Mouse (Mus musculus) c-Kit-positive CD71-positive TER-119-negative erythroid progenitor cells, embryonic 14.5 days (primary cell): ENCODE results near the gene Efs.

Experiments
- DNase-seq: peaks from one replicate; pipeline ENCODE4 v3.0.0-alpha.2; 2013; ENCODE audit warnings: low read depth

The Efs gene

DNA sequence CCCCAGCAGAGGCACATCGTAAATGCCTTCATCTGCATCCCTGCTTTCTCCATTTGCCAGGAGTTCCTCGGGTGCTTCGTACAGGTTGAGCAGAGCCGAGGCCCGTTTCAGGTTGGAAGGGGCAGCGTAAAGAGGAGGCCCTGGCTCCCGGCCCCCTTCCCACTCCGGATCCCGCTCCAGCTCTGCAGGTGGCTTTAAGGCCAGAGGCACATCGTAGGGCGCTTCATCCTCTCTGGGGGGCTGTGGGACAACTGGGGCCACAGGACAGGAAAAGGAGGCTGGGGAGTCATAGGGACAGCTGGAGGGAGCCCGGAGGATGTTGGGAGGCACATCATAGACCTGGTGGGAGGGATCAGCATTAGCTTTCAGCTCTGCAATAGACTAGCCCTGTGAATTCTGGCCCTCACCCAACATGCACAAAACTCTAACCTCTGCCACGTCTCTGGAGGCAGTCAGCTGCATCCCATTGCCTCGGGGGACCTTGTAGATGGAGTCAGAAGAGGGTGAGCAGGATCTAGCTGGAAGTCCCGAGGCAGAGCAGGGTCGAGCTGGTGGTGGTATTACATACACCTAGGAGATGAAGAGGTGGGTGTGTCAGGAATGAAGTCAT is 5.7 kb downstream of the Efs start:
- no peak for DNase-seq

DNA sequence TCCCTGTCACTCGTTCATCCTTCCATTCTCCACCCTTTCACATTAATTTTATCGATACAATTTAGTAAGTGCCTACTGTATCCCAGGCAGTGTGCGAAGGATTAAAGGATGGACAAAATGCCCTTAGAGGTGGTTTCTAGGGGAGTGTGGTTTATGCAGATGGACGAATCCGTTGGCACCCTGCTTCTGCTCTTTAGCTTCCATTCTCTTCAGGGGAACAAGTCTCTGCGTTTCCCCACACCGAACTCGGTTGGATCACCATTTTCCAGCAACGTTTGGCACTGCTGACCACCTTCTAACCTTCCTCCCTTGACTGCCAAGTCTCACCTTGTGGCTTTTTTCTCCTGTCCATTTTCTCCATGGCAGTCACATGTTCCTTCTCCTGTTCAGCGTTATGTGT is 12.6 kb downstream of the Efs start:
- DNase-seq, result no peak

DNA sequence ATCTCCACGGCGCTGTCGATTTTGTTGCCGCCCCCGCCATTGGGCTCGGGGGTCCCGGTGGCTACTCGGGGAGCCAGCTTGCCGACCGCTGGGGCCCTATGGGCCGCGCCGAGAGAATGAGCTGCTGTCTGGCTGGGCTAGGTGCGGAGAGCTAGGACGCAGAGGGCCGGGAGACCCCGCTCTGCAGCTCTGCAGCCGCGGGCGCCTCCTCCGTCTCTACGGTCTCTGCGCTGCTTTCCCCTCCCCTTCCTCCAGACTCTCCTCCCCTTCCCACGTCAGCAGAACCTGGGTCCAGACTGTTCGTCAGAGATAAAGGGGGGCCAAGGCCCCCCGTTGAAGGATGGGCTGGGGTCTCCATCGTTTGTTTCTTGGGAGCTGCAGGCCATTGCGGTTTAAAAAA is 13.0 kb downstream of the Efs start, which contains the start of gene Slc22a17:
TSS of gene Slc22a17 (minus strand) at position 247 of the 400 bp plus-strand sequence.
- no peak for DNase-seq

DNA sequence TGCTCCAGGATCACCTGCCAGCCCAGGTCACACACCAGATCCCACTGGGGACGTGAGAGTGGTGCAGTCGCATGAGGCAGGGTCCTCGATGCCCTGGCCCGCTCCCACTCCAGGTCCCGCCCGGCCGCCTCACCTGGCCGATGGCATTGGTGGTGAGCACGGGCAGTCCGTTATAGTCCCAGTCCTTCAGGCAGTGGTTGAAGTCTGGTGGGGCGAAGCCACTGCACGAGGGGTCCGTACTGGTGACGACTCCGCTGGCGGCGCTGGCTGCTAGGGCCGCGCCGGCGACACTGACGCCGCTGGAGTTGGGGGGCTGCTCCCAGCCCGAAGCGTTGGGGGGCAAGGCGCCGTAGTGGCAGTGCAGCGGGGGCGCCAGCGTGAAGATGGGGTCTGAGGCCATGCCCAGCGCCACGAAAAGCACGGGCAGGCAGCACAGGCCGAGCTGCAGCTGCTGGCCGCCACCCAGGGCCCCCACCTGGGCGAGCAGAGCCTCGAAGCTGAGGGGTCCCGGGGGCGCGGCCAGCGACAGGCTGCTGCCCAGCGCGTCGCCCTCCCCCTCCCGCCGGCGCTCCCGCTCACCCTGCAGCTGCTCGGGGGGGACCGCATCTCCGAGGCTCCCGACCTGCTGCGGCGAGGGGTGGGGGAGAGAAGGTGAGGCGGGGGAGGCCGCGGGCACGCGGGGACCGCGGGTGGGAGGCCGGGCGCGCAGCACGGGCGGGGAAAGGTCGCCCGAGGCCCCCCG is 13.6 kb downstream of the Efs start:
- no peak for DNase-seq

DNA sequence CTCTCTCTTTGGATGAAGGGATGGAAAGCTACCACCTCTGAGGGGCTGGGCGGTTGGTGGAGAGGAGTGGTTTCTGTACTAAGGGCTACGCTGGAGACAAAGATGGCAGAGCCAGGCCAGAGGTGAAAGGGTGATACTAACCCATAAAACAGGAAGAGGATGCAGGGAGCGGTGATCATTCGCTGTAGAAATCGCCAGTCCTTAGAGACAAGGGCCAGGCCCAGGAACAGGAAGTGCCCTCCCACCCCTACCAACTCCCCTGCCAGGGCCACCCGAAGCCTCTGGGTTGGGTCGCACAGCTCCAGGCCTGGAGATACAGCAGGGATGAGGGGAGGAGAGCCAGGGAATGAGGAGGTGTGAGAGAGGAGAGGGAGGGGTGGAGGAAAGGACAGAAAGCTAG is 17.2 kb downstream of the Efs start:
- DNase-seq, result no peak

DNA sequence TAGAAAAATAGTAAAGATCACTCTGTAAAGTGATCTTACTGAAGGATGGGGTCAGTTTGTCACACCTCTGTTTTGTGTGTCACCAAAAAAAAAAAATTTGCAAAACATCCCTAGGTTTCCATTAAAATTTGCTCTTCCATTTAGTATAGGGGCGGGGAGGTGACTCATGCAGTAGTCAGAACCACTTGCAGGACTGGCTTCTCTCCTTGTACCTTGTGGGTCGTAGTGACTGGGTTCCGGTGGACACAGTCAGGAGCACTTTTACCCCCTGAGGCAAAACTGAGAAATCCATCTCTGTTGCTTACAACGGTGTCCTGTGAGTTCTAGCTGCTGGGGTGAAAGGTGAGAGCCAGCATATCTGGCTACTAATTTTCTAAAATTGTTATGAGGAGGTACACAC is 22.3 kb downstream of the Efs start:
- no peak for DNase-seq

DNA sequence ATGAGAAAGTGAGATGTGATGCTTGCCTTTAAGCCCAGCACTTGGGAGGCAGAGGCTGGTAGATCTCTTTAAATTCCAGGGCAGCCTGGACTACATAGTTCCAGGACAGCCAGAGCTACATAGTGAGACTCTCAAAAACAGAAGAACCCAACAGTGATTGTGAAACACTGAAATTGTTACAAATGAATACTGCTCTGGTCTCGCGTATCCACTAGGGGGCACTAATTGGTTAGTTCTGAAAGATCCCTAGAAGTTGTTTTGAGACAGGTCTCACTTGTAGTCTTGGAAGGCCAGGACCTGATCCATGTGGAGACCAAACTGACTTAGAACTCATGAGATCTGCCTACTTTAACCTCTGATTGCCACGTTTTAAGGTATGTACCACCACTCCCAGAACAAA is 25.5 kb downstream of the Efs start:
- DNase-seq, result peak; percentile 52

DNA sequence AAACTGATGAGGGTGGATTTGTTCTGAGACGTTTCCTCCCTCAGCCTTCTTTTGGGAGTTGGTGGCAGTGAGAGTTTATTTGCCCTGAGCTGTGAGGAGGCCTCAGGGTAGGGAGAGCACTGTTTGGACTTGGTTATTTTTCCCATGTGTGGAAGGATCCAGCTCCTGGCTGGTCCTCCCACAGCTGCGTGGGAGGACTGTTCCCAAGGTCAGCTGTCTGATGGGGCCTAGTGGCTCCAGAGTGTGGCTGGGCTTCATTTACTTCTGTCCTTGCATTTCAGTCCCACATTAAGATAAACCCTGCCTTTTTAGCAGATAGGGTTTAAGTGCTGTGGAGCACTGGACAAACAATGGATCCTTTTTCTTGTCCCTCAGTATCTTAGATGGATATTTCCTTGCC is 28.5 kb downstream of the Efs start:
- DNase-seq, result no peak

DNA sequence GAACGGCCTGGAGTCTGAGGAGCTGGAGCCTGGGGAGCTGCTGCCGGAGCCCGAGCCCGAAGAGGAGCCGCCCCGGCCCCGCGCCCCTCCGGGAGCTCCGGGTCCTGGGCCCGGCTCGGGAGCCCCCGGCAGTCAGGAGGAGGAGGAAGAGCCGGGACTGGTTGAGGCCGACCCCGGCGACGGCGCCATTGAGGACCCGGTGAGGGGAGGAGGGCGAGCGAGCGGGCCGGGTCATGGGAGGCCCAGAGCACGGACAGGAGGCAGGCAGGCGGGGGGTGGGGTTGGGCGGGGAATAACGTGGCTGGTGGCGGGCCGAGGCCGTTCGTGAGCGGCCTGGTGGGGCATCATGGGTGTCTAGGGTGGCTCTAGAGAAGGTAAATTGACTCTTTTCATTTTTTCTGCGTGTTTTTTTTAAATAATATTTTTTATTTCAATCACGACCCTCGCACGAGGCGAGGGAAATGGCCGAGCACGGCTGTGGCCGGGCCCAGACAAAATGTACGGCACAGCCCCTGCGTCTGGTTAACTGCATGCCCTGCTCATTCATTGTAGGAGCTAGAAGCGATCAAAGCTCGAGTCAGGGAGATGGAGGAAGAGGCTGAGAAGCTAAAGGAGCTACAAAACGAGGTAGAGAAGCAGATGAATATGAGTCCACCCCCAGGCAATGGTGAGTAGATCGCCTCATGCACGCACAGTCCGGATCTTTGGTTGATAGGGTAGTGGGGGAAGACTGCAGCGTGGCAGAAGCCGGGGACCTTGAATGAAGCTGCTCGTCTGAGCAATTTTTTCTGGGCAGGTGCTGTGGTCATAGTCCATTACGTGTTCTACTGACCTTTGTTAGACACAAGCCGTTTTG is 31.4 kb downstream of the Efs start:
- DNase-seq, result no peak

DNA sequence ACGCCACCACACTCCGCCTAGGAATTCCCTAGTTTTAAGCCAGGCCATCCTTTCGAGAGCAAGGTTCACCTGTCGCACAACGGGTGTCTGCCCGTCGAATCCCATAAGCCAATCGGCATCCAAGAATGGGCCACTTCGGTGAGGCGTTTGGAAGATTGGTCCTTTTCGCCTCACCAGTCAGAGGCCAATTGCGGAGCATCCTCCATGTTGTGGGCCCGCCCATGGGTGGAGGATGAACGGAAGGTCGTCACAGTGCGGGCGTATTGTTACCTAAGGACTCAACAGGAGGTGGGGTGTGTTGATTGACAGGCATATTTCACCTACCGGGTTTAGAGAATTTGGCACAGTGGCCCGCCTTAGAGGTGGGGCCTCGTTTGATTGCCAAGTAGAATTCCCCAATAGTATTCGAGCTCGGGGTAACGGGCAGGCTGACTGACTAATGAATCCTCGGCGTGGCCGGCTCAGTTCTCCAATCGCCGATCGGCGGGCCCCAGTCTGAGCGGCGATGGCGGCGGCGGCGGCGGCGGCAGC is 32.2 kb downstream of the Efs start:
- DNase-seq, result peak; percentile 100

DNA sequence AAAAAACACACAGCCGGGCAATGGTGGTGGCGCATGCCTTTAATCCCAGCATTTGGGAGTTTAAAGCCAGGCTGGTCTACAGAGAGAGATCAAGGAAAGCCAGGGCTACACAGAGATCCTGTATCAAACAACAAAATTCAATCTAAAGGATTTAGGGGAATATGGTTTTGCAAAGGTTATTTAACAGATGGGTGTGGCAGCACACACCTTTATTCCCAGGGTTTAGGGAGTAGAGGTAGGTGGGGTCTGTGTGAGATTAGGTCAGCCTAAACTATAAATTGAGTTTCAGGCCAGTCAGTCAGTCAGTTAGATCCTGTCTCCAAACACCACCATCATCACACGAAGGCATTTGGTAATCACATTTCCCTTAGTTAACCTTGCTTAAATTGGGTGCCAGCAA is 33.7 kb downstream of the Efs start, which contains the start of gene Pabpn1:
TSS of gene Pabpn1 (plus strand) at position 301 of the 400 bp plus-strand sequence.
- no peak for DNase-seq

DNA sequence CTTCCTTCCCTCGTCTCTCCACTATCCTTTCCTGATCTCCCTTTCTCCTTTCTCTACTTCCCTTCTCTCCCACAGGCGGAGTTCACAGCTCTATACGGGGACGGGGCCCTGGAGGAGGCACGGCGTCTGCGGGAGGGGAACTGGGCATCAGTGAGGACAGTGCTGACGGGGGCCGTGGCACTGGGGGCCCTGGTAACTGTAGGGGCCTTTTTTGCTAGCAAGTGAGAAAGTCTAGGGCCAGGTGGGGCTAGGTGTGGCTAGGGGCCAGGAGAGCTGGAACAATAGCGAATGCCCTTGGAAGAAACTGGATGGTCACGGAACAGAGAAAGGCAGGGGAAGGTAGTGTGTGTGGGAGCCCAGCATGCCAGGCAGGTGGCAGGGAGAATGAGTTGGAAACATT is 40.6 kb downstream of the Efs start:
- no peak for DNase-seq

DNA sequence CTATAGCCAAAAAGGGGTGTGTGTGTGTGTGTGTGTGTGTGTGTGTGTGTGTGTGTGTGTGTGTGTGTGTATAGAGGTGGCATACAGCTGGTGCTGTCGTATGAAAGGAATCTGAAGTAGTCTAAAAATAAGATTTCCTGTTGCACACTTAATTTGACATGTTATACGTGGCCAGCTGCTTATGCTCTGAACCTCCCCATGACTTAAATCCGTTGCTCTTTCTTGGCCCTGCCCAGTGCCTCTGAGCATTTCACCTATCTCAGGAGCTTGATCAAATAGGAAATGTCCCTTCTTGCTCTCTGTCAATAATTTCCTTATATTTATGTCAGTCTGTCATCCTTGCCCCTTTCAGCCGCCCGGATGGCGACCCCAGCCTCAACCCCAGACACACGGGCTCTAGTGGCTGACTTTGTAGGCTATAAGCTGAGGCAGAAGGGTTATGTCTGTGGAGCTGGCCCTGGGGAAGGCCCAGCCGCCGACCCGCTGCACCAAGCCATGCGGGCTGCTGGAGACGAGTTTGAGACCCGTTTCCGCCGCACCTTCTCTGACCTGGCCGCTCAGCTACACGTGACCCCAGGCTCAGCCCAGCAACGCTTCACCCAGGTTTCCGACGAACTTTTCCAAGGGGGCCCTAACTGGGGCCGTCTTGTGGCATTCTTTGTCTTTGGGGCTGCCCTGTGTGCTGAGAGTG is 41.8 kb downstream of the Efs start:
- no peak for DNase-seq

DNA sequence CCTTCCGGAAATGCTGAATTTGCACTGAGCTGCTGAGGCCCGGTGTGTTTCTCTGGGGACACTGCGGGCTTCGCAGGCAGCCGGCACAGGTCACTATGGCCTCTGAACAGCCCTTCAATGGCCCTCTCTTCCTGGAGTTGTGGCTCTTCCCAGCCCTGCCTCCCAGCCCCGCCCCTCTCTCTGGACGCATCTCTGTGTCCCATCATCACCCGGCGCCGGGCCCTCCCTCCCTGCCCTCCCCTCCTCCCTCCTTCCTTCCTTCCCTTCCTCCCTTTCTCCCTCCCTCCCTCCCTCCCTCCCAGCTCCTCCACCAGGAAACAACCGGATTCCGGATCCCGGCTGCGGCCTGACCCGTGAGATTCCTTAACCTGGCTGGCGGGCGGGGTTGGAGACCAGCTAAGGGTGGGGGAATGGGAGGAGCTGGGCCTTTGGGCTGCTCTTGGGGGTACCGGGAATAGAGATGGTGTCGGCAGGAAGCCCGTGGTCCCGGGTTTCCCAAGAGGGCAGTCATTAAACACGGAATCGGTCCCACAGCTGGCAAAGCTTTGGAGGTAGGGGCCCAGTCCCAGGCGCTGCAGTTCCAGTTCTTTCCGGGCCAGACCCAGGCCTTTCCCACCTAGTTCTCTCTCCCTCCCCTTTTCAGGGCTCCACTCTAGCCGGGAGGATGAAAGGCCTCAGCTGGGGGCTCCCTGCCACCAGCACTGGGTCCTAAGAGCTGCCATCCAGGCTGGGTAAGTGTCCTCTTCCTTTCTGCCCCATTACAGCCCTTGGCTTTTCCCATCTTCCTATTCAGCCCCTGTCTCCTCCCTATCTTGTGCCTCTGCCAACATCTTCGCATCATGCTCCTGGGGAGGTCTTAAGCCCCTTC is 42.5 kb downstream of the Efs start, which contains the start of the genes Bcl2l2 and Gm20521:
TSS of gene Bcl2l2 (plus strand) at position 224 of the 868 bp plus-strand sequence.
TSS of gene Gm20521 (plus strand) at position 288 of the 868 bp plus-strand sequence.
- DNase-seq, result no peak

DNA sequence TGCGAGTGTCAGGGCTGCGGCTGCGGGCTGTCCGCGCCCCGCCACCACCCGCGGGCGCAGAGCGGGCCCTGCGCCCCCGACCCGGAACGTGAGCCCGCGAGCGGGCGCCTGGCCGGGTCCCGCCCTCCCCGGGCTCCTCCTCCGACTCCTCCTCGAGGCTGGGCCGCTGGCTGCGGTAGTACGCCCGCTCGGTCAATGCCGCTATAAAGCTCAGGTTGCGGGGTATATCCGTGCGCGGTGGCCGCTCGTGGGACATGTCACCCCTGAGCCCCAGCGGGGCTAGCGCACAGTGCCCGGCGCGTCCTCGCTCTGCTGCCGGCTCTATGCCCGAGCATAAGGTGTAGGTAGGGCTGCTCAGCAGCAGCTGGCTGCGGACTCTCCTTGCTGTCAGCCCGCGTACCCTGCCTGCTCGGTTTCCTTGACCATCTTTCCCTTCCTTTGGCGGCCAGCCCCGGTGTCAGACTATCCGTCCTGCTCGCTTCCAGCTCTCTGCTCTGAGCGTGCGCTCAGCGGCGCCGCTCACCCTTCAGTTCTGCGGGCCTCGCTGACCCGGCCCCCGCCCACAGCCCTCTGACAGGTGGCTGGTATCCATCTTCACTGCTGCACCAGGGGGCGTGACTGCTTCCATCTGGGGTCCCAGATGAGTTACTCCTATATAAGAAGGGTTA is 48.7 kb downstream of the Efs start, which contains the start of gene Ppp1r3e:
TSS of gene Ppp1r3e (minus strand) at position 503 of the 668 bp plus-strand sequence.
- no peak for DNase-seq

DNA sequence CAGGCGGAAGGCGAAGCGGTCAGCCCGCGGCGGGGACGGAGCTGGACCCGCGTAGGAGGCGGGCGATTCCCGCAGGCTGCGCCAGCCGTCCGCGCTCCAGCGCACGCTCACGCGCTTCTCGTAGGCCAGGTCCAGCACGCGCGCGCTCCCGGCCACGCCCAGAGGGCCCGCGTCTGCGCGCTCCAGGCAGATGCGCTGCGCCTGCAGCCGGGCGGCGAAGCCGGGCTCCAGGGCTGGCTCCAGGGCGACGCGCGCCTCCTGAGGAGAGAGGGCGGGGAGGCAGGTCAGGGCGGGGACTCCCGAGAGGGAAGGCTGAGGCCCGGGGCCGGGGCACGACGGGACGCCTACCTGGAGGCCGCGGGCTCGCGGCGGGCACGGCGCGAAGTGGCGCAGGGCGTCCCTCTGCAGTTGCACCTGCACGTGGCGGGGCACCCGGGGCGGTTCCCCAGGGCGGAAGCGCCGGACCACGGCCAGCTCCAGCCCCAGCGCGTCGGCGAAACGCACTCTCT is 49.3 kb downstream of the Efs start:
- DNase-seq, result peak; percentile 82

DNA sequence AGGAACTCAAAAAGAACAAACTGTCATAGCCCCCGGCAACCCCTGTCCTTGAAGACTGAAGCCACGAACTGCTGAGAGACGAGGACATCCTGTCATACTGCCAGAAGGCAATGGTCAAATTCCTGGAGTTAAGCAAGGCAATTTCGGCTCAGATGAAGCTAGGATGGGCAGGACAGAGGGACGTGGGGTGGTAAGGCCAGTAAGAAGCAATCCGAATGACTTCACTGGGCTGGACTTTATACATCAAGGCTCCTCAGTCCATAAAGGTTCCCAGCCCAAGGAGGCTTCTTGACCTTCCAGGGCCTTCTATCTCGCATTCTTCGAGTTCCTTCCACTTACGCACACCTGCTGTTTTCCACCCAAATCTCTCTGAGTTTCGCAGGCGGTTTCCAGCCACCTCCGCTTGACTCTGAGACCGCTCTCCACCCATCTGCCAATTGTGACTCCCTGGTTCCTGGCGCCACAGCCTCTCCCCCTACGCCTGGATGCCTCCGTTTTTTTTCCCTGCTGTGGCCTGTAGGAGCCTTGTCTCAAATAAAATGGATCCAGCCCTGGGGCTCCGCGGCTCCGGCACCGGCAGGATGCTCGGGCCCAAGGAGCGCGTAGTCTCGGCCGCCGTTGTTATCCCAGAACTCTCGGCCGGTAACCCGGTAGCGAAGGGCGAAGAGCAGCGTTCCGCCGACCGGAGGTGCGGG is 49.9 kb downstream of the Efs start:
- no peak for DNase-seq

DNA sequence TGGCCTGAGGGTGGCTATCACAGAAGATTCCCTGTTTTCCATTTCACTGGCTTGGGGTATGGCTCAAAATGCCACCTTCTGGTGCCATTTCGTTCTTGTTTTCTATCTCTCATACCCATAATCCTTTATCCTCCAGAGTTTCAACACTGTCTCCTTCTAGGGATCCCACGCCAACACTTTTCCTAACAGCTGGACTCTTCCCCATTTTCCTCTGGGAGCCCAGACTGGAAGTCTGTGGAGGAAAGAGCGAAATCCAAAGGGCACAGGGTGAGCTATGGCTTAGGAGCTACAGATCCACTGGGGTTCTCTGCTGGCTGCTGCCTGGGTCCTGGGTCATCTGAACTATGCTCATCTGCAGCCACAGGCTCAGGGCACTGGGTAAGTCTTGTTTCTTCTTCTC is 51.8 kb downstream of the Efs start:
- no peak for DNase-seq

DNA sequence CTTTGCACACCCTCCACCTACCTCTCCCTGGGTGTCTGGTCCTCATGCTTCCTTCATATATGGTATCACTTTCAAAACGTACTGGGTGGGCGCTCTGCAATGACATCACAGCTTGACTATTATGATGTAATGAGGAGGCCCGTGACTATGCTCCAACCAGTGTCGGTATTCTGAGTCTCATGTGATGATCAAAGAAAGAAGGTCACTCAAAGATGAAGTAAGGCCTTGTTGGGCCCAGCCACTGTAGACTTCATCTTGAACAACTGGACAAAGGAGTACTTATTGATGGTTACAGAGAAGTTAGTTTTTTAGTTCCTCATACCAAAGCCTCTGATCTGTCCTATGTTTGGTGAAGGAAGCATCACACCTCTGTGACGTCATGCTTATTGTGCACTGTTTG is 55.1 kb downstream of the Efs start, which contains the start of gene Homez:
TSS of gene Homez (minus strand) at position 101 of the 400 bp plus-strand sequence.
- no peak for DNase-seq
